Mouse (Mus musculus) frontal cortex, adult (tissue): ENCODE data around the gene Efnb3.

ENCODE experiments used
- ATAC-seq: cut with Nextera tagmentation; 2 replicates; pipeline ENCODE4 v1.9.2; 2017; ENCODE audit warnings: mild to moderate bottlenecking, moderate library complexity, mixed read lengths; ENCODE audit not compliant: low TSS enrichment

Efnb3 gene

GRCm38 (mm10) chr11:69559851-69560765 is at the start of gene Efnb3:
Gene Efnb3, minus strand, starts transcription at chr11:69560205.
- no peak for ATAC-seq

- ATAC-seq: no peak
Observed at GRCm38 (mm10) chr11:69609416-69609815, 49.4 kb upstream of the Efnb3 start.

GRCm38 (mm10) chr11:69608525-69608924 is 48.5 kb upstream of the Efnb3 start:
- no peak for ATAC-seq

GRCm38 (mm10) chr11:69606832-69607231 is 46.8 kb upstream of the Efnb3 start:
- no peak for ATAC-seq

GRCm38 (mm10) chr11:69606491-69606795 is 46.4 kb upstream of the Efnb3 start:
- ATAC-seq: no peak

GRCm38 (mm10) chr11:69605726-69606490 is 45.9 kb upstream of the Efnb3 start, which contains the start of gene Atp1b2:
Gene Atp1b2, minus strand, starts transcription at chr11:69605942.
- ATAC-seq: peak; percentile 82

- 0 out of 2 replicates have a peak, but pooled peaks have one; percentile 33 for ATAC-seq
Observed at GRCm38 (mm10) chr11:69604795-69605664, 45.0 kb upstream of the Efnb3 start.

GRCm38 (mm10) chr11:69604347-69604746 is 44.3 kb upstream of the Efnb3 start:
- ATAC-seq: no peak; the same call in 1 of the 2 replicates

- no peak for ATAC-seq
Observed at GRCm38 (mm10) chr11:69603516-69603915, 43.5 kb upstream of the Efnb3 start.

GRCm38 (mm10) chr11:69601768-69602167 is 41.8 kb upstream of the Efnb3 start:
- ATAC-seq: no peak

GRCm38 (mm10) chr11:69600098-69600497 is 40.1 kb upstream of the Efnb3 start:
- 0 out of 2 replicates have a peak, but pooled peaks have one; percentile 44 for ATAC-seq

- ATAC-seq: no peak
Observed at GRCm38 (mm10) chr11:69599436-69599835, 39.4 kb upstream of the Efnb3 start.

- ATAC-seq: no peak
Observed at GRCm38 (mm10) chr11:69594853-69595252, 34.8 kb upstream of the Efnb3 start.

- ATAC-seq: no peak
Observed at GRCm38 (mm10) chr11:69592799-69593198, 32.8 kb upstream of the Efnb3 start.

GRCm38 (mm10) chr11:69591899-69592637 is 32.1 kb upstream of the Efnb3 start:
- peak; percentile 69 for ATAC-seq

- no peak for ATAC-seq
Observed at GRCm38 (mm10) chr11:69591424-69591823, 31.4 kb upstream of the Efnb3 start.

- no peak for ATAC-seq
Observed at GRCm38 (mm10) chr11:69590622-69591021, 30.6 kb upstream of the Efnb3 start.

- ATAC-seq: no peak
Observed at GRCm38 (mm10) chr11:69589207-69589834, 29.3 kb upstream of the Efnb3 start.

GRCm38 (mm10) chr11:69585718-69586325 is 25.8 kb upstream of the Efnb3 start:
- ATAC-seq: no peak

- ATAC-seq: no peak
Observed at GRCm38 (mm10) chr11:69584937-69585336, 24.9 kb upstream of the Efnb3 start.
